In the genomic region with DNA sequence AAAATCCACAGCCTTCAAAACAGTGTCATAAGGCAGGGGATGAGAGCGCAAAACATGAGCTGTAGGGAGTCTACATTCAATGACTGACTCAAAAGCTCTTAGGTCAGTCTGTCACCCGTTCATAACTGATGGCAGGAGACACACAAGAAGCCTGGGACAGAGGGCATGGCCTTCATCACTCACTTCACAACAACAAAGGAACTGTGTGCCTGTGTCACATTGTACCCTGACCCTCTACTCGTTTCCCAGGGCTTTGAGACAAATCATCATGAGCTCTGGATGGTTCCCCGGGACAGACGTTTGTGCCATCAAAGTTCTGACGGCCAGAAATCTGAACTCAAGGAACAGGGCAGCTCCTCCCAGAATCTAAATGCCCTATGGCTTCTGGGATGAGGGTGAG, we compare ENCODE assay signal across 23 mouse cellular contexts. TPM values are rescaled to one million over a fixed set of nuclear protein-coding genes. Genes with fewer than 3 reads are reported as not detected.
DNase-seq lines count a peak whose midpoint lies in the region; ATAC-seq lines count a peak whose summit lies in the region.
"Had no signal": no experiment of that assay in that cellular context is flagged by ENCODE, and none has a peak within 500 bp of the region (broad histone marks: within the 10 kb centered on the region; RNA-seq: fewer than 3 reads in every experiment).

No protein-coding gene starts in this region.

- no peaks in the 10 kb centered on the region for H3K27me3 ChIP-seq in heart, embryonic 13.5 days (replicated peaks)
- H3K27me3 ChIP-seq in midbrain, embryonic 10.5 days (ENCODE audit: low read depth, poor library complexity, severe bottlenecking): no peaks in the 10 kb centered on the region
- H3K27me3 ChIP-seq in midbrain, embryonic 15.5 days (replicated peaks): no peaks in the 10 kb centered on the region
- H3K27me3 ChIP-seq: embryonic facial prominence, embryonic 15.5 days; hindbrain, embryonic 13.5 days; intestine, embryonic 15.5 days had no signal

- 61% methylated on average over 6 of the region's 6 CpGs for WGBS in heart, embryonic 13.5 days
- 59% methylated on average over 6 of the region's 6 CpGs for WGBS in midbrain, embryonic 10.5 days
- WGBS in midbrain, embryonic 15.5 days: 56% methylated on average over 6 of the region's 6 CpGs

- intact Hi-C loops in heart, postnatal 10 days (cut with DNase I): no loop called here

- H3K4me3 ChIP-seq in heart, embryonic 13.5 days: no peak overlapping the region
- H3K4me3 ChIP-seq in midbrain, embryonic 10.5 days: no peak overlapping the region
- no peak overlapping the region for H3K4me3 ChIP-seq in midbrain, embryonic 15.5 days
- H3K4me3 ChIP-seq: embryonic facial prominence, embryonic 15.5 days; erythroblast, embryonic 14.5 days; forebrain, embryonic 10.5 days; gastrocnemius, adult 2 months; hindbrain, embryonic 13.5 days; intestine, embryonic 15.5 days had no signal

- peak; percentile 65 for DNase-seq in heart, adult 11 months
- DNase-seq in heart, adult 18-20 months: no peak
- no peak for DNase-seq in heart, postnatal 10 days
- no peak for DNase-seq in midbrain, embryonic 10.5 days (ENCODE audit: low spot score)
- peak; percentile 34 for DNase-seq in mesoderm, embryonic 11.5 days (ENCODE audit: low read depth, low spot score)
- DNase-seq in layer of hippocampus, adult 9-11 months: no peak
- DNase-seq: adrenal gland, adult 8-10 months; B cell, adult 2 months; cerebellum, adult 8-10 months; cerebellum, postnatal 14 days; gastrocnemius, adult 2 months; gastrocnemius, postnatal 25 days; heart, postnatal 4 days had no signal

- H3K36me3 ChIP-seq in heart, embryonic 13.5 days: no peaks in the 10 kb centered on the region
- no peaks in the 10 kb centered on the region for H3K36me3 ChIP-seq in midbrain, embryonic 10.5 days
- no peaks in the 10 kb centered on the region for H3K36me3 ChIP-seq in midbrain, embryonic 15.5 days (replicated peaks)
- H3K36me3 ChIP-seq: embryonic facial prominence, embryonic 15.5 days; forebrain, embryonic 10.5 days; G1E; hindbrain, embryonic 13.5 days; intestine, embryonic 15.5 days had no signal

- ATAC-seq in heart, embryonic 13.5 days (ENCODE audit: extremely low read depth, insufficient number of reproducible peaks, low FRiP score, low TSS enrichment): no peak
- no peak for ATAC-seq in midbrain, embryonic 15.5 days (replicated peaks)
- ATAC-seq: CD4-positive, CD25-positive, alpha-beta regulatory T cell, adult 4 months; forebrain, embryonic 14.5 days; intestine, embryonic 15.5 days had no signal

- peak overlapping the region; percentile 41 for H3K27ac ChIP-seq in heart, embryonic 13.5 days (replicated peaks)
- H3K27ac ChIP-seq in midbrain, embryonic 10.5 days (replicated peaks): 0 out of 2 replicates have a peak overlapping the region, but pooled peaks have one; percentile 2
- no peak overlapping the region for H3K27ac ChIP-seq in midbrain, embryonic 15.5 days
- H3K27ac ChIP-seq: embryonic facial prominence, embryonic 15.5 days; forebrain, embryonic 10.5 days; gastrocnemius, adult 2 months; hindbrain, embryonic 13.5 days; intestine, embryonic 15.5 days had no signal

- H3K4me2 ChIP-seq in heart, embryonic 13.5 days: no peak overlapping the region
- H3K4me2 ChIP-seq in midbrain, embryonic 15.5 days: no peak overlapping the region
- H3K4me2 ChIP-seq: embryonic facial prominence, embryonic 15.5 days; hindbrain, embryonic 13.5 days; intestine, embryonic 15.5 days had no signal

- no peaks in the 10 kb centered on the region for H3K9me3 ChIP-seq in heart, embryonic 13.5 days
- no peaks in the 10 kb centered on the region for H3K9me3 ChIP-seq in midbrain, embryonic 10.5 days (replicated peaks)
- no peaks in the 10 kb centered on the region for H3K9me3 ChIP-seq in midbrain, embryonic 15.5 days
- H3K9me3 ChIP-seq: embryonic facial prominence, embryonic 15.5 days; forebrain, embryonic 10.5 days; G1E; hindbrain, embryonic 13.5 days; intestine, embryonic 15.5 days had no signal

- peaks cover 36% of the 10 kb centered on the region for H3K4me1 ChIP-seq in heart, embryonic 13.5 days
- peaks cover 13% of the 10 kb centered on the region; the same call in 1 of the 2 replicates for H3K4me1 ChIP-seq in midbrain, embryonic 10.5 days
- H3K4me1 ChIP-seq in midbrain, embryonic 15.5 days: no peaks in the 10 kb centered on the region
- H3K4me1 ChIP-seq: intestine, embryonic 15.5 days had no signal

- no peak overlapping the region for H3K9ac ChIP-seq in heart, embryonic 13.5 days
- H3K9ac ChIP-seq in midbrain, embryonic 15.5 days: no peak overlapping the region
- H3K9ac ChIP-seq: embryonic facial prominence, embryonic 15.5 days; hindbrain, embryonic 13.5 days; intestine, embryonic 15.5 days had no signal

RNA-seq across cellular contexts. Expression of a gene that starts 11.0 kb away (rescaled TPM):
- total RNA-seq in heart, adult 18-20 months (2021): 10 to 100 TPM; 15.2 to 18.1 TPM
- 12.2 and 12.7 TPM in 2 replicates for polyA plus RNA-seq in heart, embryonic 13.5 days (2015; fragmentation: Nextera tagmentation; extraction: Ambion mirVana)
- 10 to 100 TPM; 15.5 to 17.7 TPM for total RNA-seq in heart, postnatal 10 days (2021)
- 13.0 and 17.0 TPM in 2 replicates for polyA plus RNA-seq in midbrain, embryonic 10.5 days (2016; fragmentation: Nextera tagmentation; extraction: Ambion mirVana)
- polyA plus RNA-seq in midbrain, embryonic 15.5 days (2015; fragmentation: Nextera tagmentation; extraction: Ambion mirVana): 35.4 and 36.2 TPM in 2 replicates

Comparison
In these comparisons a context has a peak if more than half of its experiments do, and no peak if none do; other contexts are left out.
1. DNase-seq: peak in heart, adult 11 months (single experiment) and mesoderm, embryonic 11.5 days (single experiment); none in heart, adult 18-20 months (0 of 2), heart, postnatal 10 days (0 of 2), midbrain, embryonic 10.5 days (single experiment) and layer of hippocampus, adult 9-11 months (single experiment).